Mouse (Mus musculus): ENCODE measurements around the gene Glrb.

- TF ChIP-seq CTCF (IDR thresholded peaks at IDR 0.05; ENCODE audit: borderline replicate concordance, control insufficient read depth, extremely low read depth, insufficient read depth, low read length, poor library complexity) (no peak), POLR2A (IDR thresholded peaks at IDR 0.05; ENCODE audit: control insufficient read depth, extremely low read depth, insufficient read depth, low read length, poor library complexity) (no peak)
These were observed 38.6 kb downstream of the Glrb start for GRCm38 (mm10) chr3:80874690-80875353.
